Mouse (Mus musculus): ENCODE results near the gene Uggt2. TPM values are rescaled to one million over a fixed set of nuclear protein-coding genes. Genes with fewer than 3 reads are reported as not detected.
"Not testable (repeated sequence)": the region's sequence is repeated elsewhere in the genome, so short reads cannot be mapped to it uniquely, and the experiment has no call there.

The Uggt2 gene
- total RNA-seq, 2 experiments from 2014 or later = 24.3 to 25.7 TPM

DNA sequence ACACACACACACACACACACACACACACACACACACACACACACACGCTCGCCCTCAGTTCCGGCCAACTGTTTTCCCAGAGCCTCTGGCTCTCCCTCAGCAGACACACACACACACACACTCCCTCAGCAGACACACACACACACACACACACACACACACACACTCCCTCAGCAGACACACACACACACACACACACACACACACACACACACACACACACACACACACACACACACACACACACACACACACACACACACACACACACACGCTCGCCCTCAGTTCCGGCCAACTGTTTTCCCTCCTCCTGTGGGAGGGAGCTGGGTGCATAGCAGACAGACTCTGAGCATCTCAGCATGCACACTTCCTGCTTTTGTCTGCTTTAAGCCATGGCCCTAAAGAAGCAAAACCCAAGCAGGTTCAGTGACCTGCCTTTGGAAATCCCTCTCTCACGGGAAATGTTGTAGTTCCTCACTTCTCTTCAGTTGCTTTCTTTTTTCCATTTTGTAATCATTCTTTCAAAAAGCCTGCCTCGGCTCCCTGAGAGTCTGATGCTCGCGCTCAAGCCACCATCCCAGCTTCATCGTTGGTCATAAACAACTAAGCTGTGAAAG is 116.7 kb downstream of the Uggt2 start:
- not testable (repeated sequence) for DNase-seq (ENCODE audit: low spot score in 2 of 2)

DNA sequence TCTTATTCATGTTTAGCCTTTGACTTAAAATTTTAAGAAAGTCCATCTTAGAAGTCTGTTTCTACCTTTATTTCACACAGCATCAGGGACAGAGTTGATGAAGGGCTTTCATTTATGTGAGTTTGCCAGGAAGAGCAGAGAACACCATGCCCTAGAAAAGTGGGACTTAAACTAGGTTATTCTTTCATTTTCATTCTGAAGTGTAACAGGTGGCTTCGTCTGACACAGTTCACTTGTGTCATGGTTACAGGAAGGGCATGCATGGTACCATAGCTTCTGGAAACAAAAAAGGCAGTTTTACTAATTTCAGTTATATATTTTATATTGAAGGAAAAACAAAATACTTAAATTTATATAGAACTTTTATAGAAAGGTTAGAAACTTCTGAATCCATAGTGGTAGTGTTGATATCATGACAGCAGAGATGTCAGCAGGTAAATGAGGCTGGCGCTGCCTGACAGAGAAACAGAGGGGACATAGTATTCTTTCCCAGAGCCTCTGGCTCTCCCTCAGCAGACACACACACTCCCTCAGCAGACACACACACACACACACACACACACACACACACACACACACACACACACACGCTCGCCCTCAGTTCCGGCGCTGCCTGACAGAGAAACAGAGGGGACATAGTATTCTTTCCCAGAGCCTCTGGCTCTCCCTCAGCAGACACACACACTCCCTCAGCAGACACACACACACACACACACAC is 117.4 kb downstream of the Uggt2 start:
- DNase-seq (ENCODE audit: low spot score in 2 of 2) = not testable (repeated sequence)

DNA sequence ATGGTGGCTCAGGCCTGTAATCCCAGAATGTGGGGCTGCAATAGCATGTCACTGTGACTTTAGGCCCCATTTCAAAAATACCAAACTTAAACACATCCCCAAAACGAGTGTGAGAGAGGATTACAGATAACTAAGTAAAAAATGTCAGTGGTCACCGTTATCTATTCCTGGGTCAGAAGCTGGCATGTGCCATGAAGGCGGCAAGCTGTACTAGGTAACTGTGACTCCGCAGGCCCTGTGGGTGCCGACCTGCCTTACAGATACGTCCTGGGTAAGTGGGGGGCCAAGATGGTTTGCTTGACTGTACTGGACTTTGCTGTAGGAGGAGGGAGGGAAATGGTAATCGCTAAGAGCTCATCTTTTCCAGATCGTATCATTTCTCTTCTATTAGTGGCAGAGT is 118.3 kb downstream of the Uggt2 start:
- DNase-seq (ENCODE audit: low spot score in 2 of 2) = no peak

- no peak for DNase-seq (ENCODE audit: low spot score in 2 of 2)
These were observed 118.9 kb downstream of the Uggt2 start for GRCm38 (mm10) chr14:118980358-118980757.

DNA sequence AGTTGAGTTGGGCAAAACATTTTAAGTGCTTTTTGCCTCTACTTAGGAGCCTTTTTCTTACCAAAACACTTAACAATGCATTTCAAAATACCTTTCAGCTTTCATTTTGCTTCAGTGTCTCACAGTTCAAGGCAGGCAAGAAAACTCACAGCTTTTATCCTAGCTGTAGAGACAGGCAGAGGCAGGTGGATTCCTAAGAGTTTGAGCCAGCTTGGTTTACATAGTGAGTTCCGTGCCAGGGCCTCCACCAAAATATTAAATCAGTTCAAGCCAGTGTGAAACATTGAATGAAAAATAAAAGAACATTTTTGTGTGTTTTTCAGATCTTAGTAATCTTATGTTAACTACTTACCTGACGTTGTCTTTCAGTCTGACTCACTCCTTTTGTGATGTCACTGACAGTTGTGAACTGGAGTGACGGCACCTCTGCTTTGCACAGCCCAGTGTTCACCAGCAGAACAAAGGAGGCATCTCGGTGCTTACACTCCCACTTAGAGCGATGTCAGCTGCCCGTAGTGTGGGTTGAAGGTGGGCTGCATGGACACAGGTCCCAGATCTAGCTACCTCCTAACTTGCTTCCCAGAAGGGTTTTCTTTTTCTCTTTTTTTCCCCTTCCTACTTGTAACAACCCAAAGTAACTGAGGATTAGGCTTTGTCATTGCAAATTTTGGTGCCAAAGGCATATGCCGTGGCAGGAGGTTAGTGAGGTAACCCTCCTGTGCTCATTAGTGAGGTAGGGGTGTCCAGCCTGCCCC is 119.5 kb downstream of the Uggt2 start:
- no peak for DNase-seq (ENCODE audit: low spot score in 2 of 2)

DNA sequence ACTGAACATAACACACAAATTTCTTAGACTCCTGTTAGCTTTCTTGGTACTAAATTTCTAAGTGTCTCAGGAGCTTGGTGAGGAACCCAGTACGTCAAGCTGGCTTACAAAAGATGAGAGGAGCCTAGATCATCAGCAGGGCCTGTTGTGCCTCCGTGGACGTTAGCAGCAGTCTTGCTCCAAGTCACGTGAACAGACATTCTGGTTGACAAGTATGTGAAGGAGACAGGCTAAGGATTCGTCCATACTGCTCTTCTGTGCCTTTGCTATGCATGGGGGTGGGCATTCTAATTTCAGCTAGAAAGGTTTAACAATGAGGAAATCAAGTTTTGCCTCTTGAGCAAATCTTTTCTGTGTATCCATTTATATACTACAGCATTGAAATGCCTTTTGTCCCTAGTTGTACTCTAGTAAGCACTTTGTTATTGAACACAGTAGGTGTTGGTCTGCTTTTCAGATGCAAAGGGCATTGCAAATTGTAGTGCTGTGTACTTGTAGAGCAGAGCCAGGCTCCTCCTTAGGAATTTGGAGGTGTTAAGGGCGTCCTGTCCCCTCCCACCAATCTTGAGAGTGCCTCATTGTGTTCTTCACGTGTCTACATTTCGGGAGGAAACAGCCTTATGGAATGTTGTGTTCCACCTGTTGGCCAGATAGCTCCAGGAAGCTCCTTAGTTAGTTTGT is 122.0 kb downstream of the Uggt2 start:
- no peak for DNase-seq (ENCODE audit: low spot score in 2 of 2)

DNA sequence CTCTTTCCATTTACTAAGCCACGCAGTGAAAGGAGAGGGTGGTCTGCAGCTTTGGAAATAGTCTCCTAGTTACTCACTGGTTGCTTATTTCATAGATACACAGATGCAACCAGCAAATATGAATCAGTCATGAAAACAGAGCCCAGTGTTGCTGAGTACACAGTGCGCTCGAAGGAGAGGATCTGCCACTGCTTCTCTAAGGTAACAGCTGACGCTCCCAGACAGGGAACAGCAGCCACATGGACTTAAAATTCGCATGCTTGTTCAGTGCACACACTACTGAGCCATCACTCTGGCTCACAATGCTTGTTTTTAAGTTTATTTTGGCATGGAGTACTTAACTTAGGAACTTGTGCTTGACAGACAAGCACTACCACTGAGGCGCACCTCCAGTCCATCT is 127.0 kb downstream of the Uggt2 start:
- DNase-seq (ENCODE audit: low spot score in 2 of 2) = peak; percentile 43 to 62

DNA sequence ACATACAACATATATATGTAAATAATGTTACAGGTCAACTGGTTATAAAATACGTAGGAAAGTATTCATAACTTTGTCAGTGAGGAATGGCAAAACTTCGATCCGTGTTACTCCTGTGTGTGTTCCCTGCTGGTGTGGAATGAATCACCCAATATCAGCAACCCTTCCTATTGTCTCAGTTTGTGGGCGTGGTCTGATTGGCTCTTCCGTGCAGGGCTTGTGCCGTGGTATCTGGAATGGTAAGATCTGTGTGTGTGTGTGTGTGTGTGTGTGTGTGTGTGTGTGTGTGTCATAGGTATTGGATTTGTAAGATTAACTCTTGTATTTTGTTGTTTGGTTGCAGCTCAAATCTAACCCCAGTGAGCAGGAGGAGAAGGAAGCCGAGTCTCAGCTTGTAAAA is 131.6 kb downstream of the Uggt2 start:
- no peak for DNase-seq (ENCODE audit: low spot score in 2 of 2)

DNA sequence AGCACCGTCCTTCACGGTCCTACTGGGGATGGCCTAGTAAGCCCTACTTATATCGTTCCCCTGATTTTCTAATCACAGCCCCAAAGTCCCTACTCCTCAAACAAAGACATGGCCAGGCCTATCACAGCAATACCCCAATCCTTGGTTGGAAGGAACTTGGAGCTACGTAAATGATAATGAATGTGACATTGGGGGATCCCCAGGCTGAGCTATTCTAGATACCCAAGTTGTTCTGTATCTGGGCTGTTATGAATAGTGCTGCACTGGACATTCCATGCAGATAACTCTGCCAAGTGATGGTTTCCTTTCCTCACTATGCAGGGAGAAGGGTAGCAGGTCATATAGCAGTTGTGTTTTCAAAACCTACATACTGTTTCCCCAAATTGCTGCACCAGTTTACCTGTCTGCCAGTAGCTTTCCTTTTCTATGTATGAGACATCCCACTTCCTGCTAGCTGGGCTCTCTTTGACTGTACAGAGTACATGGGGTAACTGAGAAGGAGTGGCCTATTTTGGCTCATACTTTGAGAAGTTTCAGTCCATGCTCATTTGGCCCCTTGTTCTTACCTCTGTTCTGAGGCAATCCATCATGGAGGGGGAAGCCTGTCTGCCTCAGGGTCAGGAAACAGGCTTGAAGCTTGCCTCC is 133.8 kb downstream of the Uggt2 start:
- DNase-seq (ENCODE audit: low spot score in 2 of 2) = no peak

GRCm38 (mm10) chr14:118958010-118958409 is 141.2 kb downstream of the Uggt2 start:
- peak in 1 of 2 experiments; percentile 30 for DNase-seq (ENCODE audit: low spot score in 2 of 2)

DNA sequence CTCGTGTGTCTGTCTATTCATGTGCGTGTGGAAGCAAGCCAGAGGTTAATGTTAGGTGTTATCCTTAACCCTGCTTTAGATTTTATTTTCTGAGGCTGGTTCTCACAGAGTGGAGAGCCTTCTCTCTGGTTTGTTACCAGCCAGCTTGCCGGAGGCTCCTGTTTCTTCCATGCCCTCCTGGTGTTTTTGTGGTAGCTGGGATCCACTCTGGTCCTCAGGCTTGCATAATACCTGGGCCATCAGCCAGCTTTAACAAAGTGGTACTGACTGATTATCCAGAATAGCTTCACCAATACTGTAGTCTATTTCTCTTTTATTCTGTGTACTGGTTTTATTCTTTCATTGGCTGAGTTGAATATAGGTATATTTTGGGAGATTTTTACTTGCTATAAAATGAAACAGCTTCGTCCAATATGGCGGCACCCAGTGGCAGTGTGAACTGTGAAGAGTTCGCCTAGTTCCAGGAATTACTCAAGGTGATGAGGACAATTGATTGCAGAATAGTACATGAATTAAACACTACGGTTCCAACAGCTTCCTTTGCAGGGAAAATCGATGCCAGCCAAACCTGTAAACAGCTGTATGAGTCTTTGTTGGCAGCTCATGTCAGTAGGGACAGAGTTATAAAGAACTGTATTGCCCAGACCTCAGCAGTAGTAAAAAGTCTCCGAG is 147.2 kb downstream of the Uggt2 start:
- DNase-seq (ENCODE audit: low spot score in 2 of 2) = peak; percentile 25 to 73

- DNase-seq (ENCODE audit: low spot score in 2 of 2) = no peak
These were observed 150.4 kb downstream of the Uggt2 start for GRCm38 (mm10) chr14:118948841-118949240.

- no peak for DNase-seq (ENCODE audit: low spot score in 2 of 2)
These were observed 154.5 kb downstream of the Uggt2 start for GRCm38 (mm10) chr14:118944702-118945101.

DNA sequence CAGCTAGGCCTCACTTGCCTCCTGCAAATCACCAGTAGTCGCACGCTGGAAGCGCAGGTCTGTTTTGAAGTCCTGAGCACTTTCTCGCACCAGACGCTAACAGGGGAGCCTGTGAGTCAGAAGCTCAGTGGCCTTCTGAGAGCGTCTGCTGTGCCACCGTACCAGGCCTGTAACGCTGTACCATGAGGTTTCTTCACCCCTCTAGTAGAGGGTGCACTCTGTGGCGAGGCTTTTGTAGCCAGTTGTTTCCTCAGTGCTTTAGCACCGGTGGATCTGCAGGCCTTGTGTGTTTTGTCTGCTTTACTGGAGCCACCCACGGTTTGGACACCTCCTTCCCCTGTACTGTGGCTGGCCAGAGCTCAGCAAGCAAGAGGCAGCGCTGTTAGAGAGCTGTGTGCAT is 157.2 kb downstream of the Uggt2 start:
- DNase-seq (ENCODE audit: low spot score in 2 of 2) = no peak

- no peak for DNase-seq (ENCODE audit: low spot score in 2 of 2)
These were observed 158.3 kb downstream of the Uggt2 start for GRCm38 (mm10) chr14:118940796-118941495.

DNA sequence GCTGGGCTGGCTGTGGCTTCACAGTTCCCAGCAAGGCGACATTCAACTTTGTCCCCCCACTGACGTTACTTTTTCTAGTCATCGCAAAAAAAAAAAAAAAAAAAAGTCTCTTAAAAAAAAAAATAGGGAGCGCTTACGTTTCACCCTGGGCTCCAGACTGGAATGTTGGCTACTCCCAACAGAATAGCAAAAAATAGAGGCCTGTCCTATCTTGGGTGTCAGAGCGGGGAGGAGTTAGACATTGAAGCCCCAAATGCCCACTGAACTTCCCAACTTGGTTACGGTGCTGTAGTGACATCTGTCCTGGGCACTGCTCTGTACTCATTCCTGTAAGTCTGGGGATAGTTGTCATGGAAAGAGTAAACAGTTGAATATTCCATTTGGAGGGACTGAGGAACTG is 160.7 kb downstream of the Uggt2 start:
- DNase-seq (ENCODE audit: low spot score in 2 of 2) = no peak

- DNase-seq (ENCODE audit: low spot score in 2 of 2) = peak; percentile 100
These were observed 161.4 kb downstream of the Uggt2 start, which contains the start of gene Dnajc3 for GRCm38 (mm10) chr14:118937533-118938492. Gene Dnajc3, plus strand, starts transcription at chr14:118937976.

GRCm38 (mm10) chr14:118936952-118937351 is 162.3 kb downstream of the Uggt2 start:
- no peak for DNase-seq (ENCODE audit: low spot score in 2 of 2)

DNA sequence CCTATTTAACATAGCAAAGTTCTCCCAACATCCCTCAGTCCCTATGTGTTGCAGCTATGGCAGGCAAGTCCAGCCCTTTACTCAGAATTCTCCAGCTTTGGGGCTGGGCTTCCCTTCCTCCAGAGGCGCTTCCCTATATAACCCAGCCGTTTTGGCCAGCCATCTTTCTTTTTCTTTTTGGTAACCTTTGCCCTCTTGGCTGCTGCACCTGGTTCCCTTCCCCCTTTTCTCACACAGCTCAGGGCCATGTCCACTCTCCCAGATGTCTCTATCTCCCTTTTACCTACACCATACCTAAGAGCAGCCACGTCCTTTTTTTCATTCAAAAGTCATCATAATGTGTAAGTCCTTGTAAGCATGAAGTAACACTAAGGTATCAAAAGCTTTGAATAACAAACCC is 163.0 kb downstream of the Uggt2 start:
- no peak for DNase-seq (ENCODE audit: low spot score in 2 of 2)

Measured in layer of hippocampus, adult 18-20 months (tissue).